Mouse (Mus musculus) limb, embryonic 14.5 days (tissue): Measurements from ENCODE around the gene Mtx1. TPM values are rescaled to one million over a fixed set of nuclear protein-coding genes. Genes with fewer than 3 reads are reported as not detected.
"Not testable (repeated sequence)": the region's sequence is repeated elsewhere in the genome, so short reads cannot be mapped to it uniquely, and the experiment has no call there.

Source experiments
- ATAC-seq: fragments of 200-750 bp; cut with Nextera tagmentation; 2 replicates; pipeline ENCODE4 v1.8.0; 2017; ENCODE audit warnings: low read depth, moderate number of reproducible peaks, moderate TSS enrichment; ENCODE audit not compliant: low FRiP score
- DNase-seq: peaks from one replicate; pipeline ENCODE4 v3.0.0-alpha.2; 2015; ENCODE audit warnings: low spot score
- H3K27ac ChIP-seq: fragments of 300-500 bp; sonication (generic); replicated peaks from 2 replicates; pipeline ENCODE4 v1.5.1; 2014; ENCODE audit warnings: low read depth, mild to moderate bottlenecking, low read length, moderate library complexity, mixed read lengths
- H3K27me3 ChIP-seq: fragments of 300-500 bp; sonication (generic); 2 replicates; pipeline ENCODE4 v1.6.1; 2014; ENCODE audit warnings: low read length, mixed read lengths; ENCODE audit not compliant: control insufficient read depth, insufficient read depth
- H3K36me3 ChIP-seq: fragments of 300-500 bp; sonication (generic); 2 replicates; pipeline ENCODE4 v1.6.1; 2014; ENCODE audit warnings: mild to moderate bottlenecking, low read length, moderate library complexity, mixed read lengths; ENCODE audit not compliant: control insufficient read depth, insufficient read depth
- H3K4me1 ChIP-seq: fragments of 300-500 bp; sonication (generic); 2 replicates; pipeline ENCODE4 v1.6.1; 2014; ENCODE audit warnings: antibody characterized with exemption, low read length, mixed read lengths; ENCODE audit not compliant: control insufficient read depth, insufficient read depth
- H3K4me2 ChIP-seq: fragments of 300-500 bp; sonication (generic); replicated peaks from 2 replicates; pipeline ENCODE4 v1.6.1; 2014; ENCODE audit warnings: low read depth, mild to moderate bottlenecking, low read length, moderate library complexity; ENCODE audit not compliant: severe bottlenecking
- H3K4me3 ChIP-seq: fragments of 300-500 bp; sonication (generic); replicated peaks from 2 replicates; pipeline ENCODE4 v1.5.1; 2014; ENCODE audit warnings: low read length
- H3K9ac ChIP-seq: fragments of 300-500 bp; sonication (generic); 2 replicates; pipeline ENCODE4 v1.6.1; 2014; ENCODE audit warnings: mild to moderate bottlenecking, low read depth, low read length, moderate library complexity; ENCODE audit not compliant: severe bottlenecking
- H3K9me3 ChIP-seq: fragments of 300-500 bp; sonication (generic); 2 replicates; pipeline ENCODE4 v1.6.1; 2016; ENCODE audit warnings: low read length; ENCODE audit not compliant: control insufficient read depth
- POLR2A ChIP-seq: fragments of 200-500 bp; IDR thresholded peaks from 2 replicates; pipeline ENCODE4 v1.8.0; 2012; ENCODE audit warnings: inconsistent platforms, mild to moderate bottlenecking, moderate library complexity, borderline replicate concordance; ENCODE audit not compliant: insufficient read depth, insufficient read length; ENCODE audit errors: extremely low read depth
- WGBS: fragments of 180-500 bp; shearing (Covaris S2); extraction: QIAGEN DNeasy Blood & Tissue Kit; methylation state at CpG from one replicate; pipeline ENCODE4 v1.1.7; 2014; 5-methylcytosine and 5-hydroxymethylcytosine counted together
- polyA plus RNA-seq, 2 experiments: library from polyadenylated mRNA; depleted of rRNA in 1 of 2; stranded (reverse) in 1 of 2; unstranded in 1 of 2; fragments of >200 nt; fragmentation: Nextera tagmentation in 1 of 2; extraction: Ambion mirVana in 1 of 2; gene quantifications; 2 replicates each; pipeline versions ENCODE4 v1.2.1 to v1.2.3; 2012 to 2014

Gene Mtx1
- polyA plus RNA-seq, 2 experiments, result 163 to 196 TPM

DNA sequence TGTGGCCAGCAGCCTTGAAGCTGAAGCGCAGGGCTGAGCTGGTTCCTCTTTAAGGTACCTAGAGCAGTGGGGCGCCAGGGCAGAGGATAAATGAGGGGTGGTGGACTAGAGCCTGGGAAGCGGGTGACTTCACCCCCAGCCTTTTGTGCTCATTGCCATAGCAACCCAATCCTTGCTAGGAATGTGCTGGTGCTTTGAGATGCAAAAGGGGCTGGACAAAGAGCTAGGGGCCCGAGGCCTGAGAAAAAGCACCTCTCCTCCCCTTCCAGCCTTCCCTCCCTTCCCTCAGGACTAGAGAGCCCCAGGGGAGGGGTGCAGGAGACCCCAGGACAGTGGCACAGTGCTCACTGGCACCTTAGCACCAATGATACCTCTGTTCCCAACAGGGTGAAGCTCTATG is 970 bp downstream of the Mtx1 start:
- peaks cover 22% of the 10 kb centered on the region for H3K4me1 ChIP-seq
- H3K4me3 ChIP-seq, result no peak overlapping the region
- H3K9ac ChIP-seq, result 0 out of 2 replicates have a peak overlapping the region, but pooled peaks have one; percentile 2
- peaks cover 32% of the 10 kb centered on the region for H3K36me3 ChIP-seq
- 52% methylated on average over 3 of the region's 4 CpGs for WGBS
- no peak overlapping the region for H3K4me2 ChIP-seq
- H3K9me3 ChIP-seq, result no peaks in the 10 kb centered on the region
- H3K27ac ChIP-seq, result no peak overlapping the region
- no peaks in the 10 kb centered on the region for H3K27me3 ChIP-seq
- TF ChIP-seq POLR2A, result no peak
- no peak for ATAC-seq
- no peak for DNase-seq

DNA sequence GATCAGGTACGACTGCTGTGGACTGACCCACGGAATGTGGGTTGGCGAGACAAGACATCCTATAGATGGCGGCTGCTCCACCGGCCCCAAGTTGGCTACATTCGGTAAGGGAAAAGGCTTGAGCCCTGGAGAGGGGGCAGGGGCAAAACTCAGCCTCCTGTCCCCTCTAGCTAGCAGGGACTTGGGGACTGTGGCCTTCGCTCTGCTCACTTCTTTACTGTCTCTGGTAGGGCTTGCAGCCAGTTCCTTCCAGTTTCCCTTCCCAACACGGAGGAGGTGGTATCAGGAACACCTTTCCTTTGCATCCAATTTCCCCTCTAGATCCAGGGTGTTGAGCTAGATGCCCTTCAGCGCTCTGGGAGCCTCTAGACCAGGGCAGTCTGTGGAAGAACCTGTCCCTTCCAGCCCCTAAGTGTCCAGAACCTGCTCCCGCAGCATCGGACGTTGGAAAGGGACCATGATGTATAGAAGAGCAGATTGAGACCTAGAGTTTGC is 1.5 kb downstream of the Mtx1 start:
- H3K4me1 ChIP-seq, result peaks cover 22% of the 10 kb centered on the region
- TF ChIP-seq POLR2A, result no peak
- H3K4me2 ChIP-seq, result no peak overlapping the region
- DNase-seq (no peak), ATAC-seq (no peak)
- 63% methylated on average over 12 of the region's 12 CpGs for WGBS
- H3K27ac ChIP-seq, result no peak overlapping the region
- 0 out of 2 replicates have a peak overlapping the region, but pooled peaks have one; percentile 2 for H3K9ac ChIP-seq
- H3K4me3 ChIP-seq, result no peak overlapping the region
- peaks cover 32% of the 10 kb centered on the region for H3K36me3 ChIP-seq
- no peaks in the 10 kb centered on the region for H3K27me3 ChIP-seq
- H3K9me3 ChIP-seq, result no peaks in the 10 kb centered on the region

DNA sequence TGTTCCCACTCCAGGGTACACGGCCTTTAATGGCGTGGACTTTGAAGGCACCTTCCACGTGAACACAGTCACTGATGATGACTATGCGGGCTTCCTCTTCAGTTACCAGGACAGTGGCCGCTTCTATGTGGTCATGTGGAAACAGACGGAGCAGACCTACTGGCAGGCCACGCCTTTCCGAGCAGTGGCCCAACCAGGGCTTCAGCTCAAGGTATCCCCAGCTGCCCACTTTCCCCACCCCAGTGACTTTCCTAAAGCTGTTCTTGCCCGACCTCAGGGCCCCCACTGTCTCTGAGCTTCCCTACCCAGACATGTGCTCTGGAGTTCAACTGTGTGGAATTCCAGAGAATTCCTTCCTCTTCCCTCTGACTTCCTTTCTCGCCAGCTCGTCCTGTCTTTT is 2.1 kb downstream of the Mtx1 start:
- no peak overlapping the region for H3K4me2 ChIP-seq
- TF ChIP-seq POLR2A, result no peak
- no peak overlapping the region for H3K9ac ChIP-seq
- peaks cover 22% of the 10 kb centered on the region for H3K4me1 ChIP-seq
- no peaks in the 10 kb centered on the region for H3K9me3 ChIP-seq
- ATAC-seq, result no peak
- WGBS, result 79% methylated on average over 11 of the region's 11 CpGs
- DNase-seq, result no peak
- no peak overlapping the region for H3K4me3 ChIP-seq
- H3K36me3 ChIP-seq, result peaks cover 37% of the 10 kb centered on the region
- H3K27ac ChIP-seq, result no peak overlapping the region
- no peaks in the 10 kb centered on the region for H3K27me3 ChIP-seq

DNA sequence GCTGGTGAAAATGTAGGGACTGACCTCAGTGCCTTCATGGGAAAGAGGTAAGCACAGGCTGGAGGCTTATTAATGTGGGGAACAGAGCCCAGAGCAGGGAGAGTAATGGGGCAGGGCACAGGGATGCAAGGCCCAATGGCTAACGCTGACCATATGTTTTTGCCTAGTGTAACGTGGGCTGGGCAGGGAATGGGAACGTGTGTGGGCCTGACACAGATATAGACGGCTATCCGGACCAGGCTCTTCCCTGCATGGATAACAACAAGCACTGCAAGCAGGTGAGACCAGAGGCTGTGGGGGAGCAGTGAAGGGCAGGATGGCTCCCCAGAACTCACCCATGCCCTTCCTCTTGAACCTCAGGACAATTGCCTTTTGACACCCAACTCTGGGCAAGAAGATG is 5.7 kb downstream of the Mtx1 start:
- H3K4me2 ChIP-seq, result no peak overlapping the region
- TF ChIP-seq POLR2A, result no peak
- 46% methylated on average over 5 of the region's 5 CpGs for WGBS
- H3K36me3 ChIP-seq, result peaks cover 43% of the 10 kb centered on the region
- no peak for DNase-seq
- H3K27me3 ChIP-seq, result no peaks in the 10 kb centered on the region
- H3K4me1 ChIP-seq, result 0 out of 2 replicates have a peak, but pooled peaks cover 3% of the 10 kb centered on the region
- no peak overlapping the region for H3K9ac ChIP-seq
- no peak for ATAC-seq
- no peaks in the 10 kb centered on the region for H3K9me3 ChIP-seq
- no peak overlapping the region for H3K4me3 ChIP-seq
- H3K27ac ChIP-seq, result no peak overlapping the region

DNA sequence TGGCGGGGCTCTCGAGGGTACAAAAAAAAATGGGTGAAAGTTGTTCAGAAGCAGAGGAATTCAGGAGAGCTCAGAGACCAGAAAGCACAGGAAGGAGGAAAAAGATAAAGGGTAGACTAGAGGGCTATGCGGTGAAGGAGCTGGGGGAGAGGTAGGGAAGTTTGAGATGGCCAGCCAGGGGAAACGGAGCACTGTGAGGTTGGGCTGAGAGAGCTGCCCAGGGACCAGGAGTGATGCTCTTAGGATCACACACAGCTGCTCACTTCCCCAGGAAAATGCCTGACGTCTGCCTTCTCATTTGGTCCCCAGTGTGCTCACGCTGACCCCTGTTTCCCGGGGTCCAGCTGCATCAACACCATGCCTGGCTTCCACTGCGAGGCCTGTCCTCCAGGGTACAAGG is 7.3 kb downstream of the Mtx1 start:
- Histone ChIP-seq H3K27me3 (no peaks in the 10 kb centered on the region), H3K27ac (no peak overlapping the region), H3K9me3 (no peaks in the 10 kb centered on the region), H3K4me3 (no peak overlapping the region), H3K9ac (0 out of 2 replicates have a peak overlapping the region, but pooled peaks have one; percentile 7), H3K4me2 (no peak overlapping the region), H3K36me3 (peaks cover 31% of the 10 kb centered on the region), H3K4me1 (peaks cover 13% of the 10 kb centered on the region)
- TF ChIP-seq POLR2A, result no peak
- WGBS, result 42% methylated on average over 8 of the region's 8 CpGs
- ATAC-seq (no peak), DNase-seq (no peak)

DNA sequence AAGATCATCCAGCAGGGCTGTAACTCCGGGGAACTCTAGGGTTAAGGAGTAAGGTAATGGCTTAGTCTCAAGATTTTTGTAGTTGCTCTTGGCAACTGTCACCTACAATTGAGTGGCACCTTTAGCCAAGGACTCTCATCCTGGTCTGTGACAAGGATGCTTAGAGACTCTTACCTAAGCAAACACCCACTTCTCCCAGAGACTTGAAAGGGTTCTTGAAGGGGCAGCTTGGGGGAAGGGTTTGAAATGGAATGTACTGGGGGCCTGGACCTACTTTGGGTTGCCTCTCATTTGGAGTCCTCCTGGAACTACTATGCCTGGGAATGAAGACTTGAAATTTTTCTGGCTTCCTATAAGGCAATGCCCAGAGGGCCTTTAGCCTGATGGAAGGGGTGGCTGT is 8.6 kb downstream of the Mtx1 start:
- Histone ChIP-seq H3K4me2 (no peak overlapping the region), H3K27ac (no peak overlapping the region), H3K4me1 (peaks cover 14% of the 10 kb centered on the region), H3K36me3 (peaks cover 26% of the 10 kb centered on the region), H3K4me3 (no peak overlapping the region), H3K27me3 (no peaks in the 10 kb centered on the region), H3K9ac (no peak overlapping the region), H3K9me3 (no peaks in the 10 kb centered on the region)
- no peak for TF ChIP-seq POLR2A
- ATAC-seq (no peak), DNase-seq (no peak)
- WGBS, result 92% methylated on average over 1 of the region's 1 CpGs

DNA sequence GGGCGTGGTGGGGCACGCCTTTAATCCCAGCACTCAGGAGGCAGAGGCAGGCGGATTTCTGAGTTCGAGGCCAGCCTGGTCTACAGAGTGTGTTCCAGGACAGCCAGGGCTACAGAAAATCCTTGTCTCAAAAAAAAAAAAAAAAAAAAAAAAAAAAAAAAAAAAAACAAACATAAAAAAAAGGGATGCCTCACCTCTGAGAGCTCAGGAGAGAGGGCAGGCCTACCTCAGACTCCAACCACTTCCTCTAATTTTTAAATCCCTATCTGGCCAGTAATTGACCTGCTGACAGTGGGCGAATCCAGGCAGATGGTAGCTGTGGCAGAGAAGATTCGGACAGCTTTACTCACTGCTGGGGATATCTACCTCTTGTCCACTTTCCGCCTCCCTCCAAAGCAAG is 10.5 kb downstream of the Mtx1 start:
- Histone ChIP-seq H3K4me2 (peak overlapping the region; percentile 86), H3K4me1 (peaks cover 20% of the 10 kb centered on the region), H3K36me3 (peaks cover 16% of the 10 kb centered on the region; the same call in 1 of the 2 replicates)
- not testable (repeated sequence) for H3K9me3 ChIP-seq, H3K27ac ChIP-seq, H3K4me3 ChIP-seq, H3K27me3 ChIP-seq, ATAC-seq, H3K9ac ChIP-seq, DNase-seq
- WGBS, result 71% methylated on average over 7 of the region's 7 CpGs
